Mouse (Mus musculus): ENCODE data around the gene Map1s. TPM values are rescaled to one million over a fixed set of nuclear protein-coding genes. Genes with fewer than 3 reads are reported as not detected.

The Map1s gene
- polyA plus RNA-seq, 1 experiment: 18.3 TPM

- Histone ChIP-seq H3K27me3 (ENCODE audit: control insufficient read depth, insufficient read depth, low read length) (no peaks in the 10 kb centered on the region), H3K4me3 (ENCODE audit: control insufficient read depth, low read depth, low read length) (no peak overlapping the region), H3K4me1 (ENCODE audit: control insufficient read depth, insufficient read depth, low read length) (peaks cover 17% of the 10 kb centered on the region), H3K27ac (ENCODE audit: control insufficient read depth, insufficient read depth, low read depth, low read length) (no peak overlapping the region), H3K36me3 (ENCODE audit: control insufficient read depth, insufficient read depth, low read length) (no peaks in the 10 kb centered on the region)
- TF ChIP-seq CTCF (IDR thresholded peaks at IDR 0.05; ENCODE audit: control insufficient read depth, insufficient read depth, insufficient replicate concordance, low read depth, low read length) (no peak), POLR2A (IDR thresholded peaks at IDR 0.05; ENCODE audit: control insufficient read depth, low read depth, low read length) (no peak)
Observed at GRCm38 (mm10) chr8:70871195-70871807, 34.4 kb upstream of the Map1s start.

GRCm38 (mm10) chr8:70872643-70873363, 32.9 kb upstream of the Map1s start:
- Histone ChIP-seq H3K27ac (ENCODE audit: control insufficient read depth, insufficient read depth, low read depth, low read length) (peak overlapping the region; percentile 89), H3K36me3 (ENCODE audit: control insufficient read depth, insufficient read depth, low read length) (no peaks in the 10 kb centered on the region), H3K4me1 (ENCODE audit: control insufficient read depth, insufficient read depth, low read length) (peaks cover 17% of the 10 kb centered on the region), H3K4me3 (ENCODE audit: control insufficient read depth, low read depth, low read length) (peak overlapping the region; percentile 90), H3K27me3 (ENCODE audit: control insufficient read depth, insufficient read depth, low read length) (no peaks in the 10 kb centered on the region)
- TF ChIP-seq POLR2A (IDR thresholded peaks at IDR 0.05; ENCODE audit: control insufficient read depth, low read depth, low read length): no peak
- TF ChIP-seq CTCF (IDR thresholded peaks at IDR 0.05; ENCODE audit: control insufficient read depth, insufficient read depth, insufficient replicate concordance, low read depth, low read length): no peak

- H3K27me3 ChIP-seq (ENCODE audit: control insufficient read depth, insufficient read depth, low read length): no peaks in the 10 kb centered on the region
- no peaks in the 10 kb centered on the region for H3K36me3 ChIP-seq (ENCODE audit: control insufficient read depth, insufficient read depth, low read length)
- peak; percentile 50; the same call in 1 of the 2 replicates for TF ChIP-seq POLR2A (IDR thresholded peaks at IDR 0.05; ENCODE audit: control insufficient read depth, low read depth, low read length)
- TF ChIP-seq CTCF (IDR thresholded peaks at IDR 0.05; ENCODE audit: control insufficient read depth, insufficient read depth, insufficient replicate concordance, low read depth, low read length): peak; percentile 81
- H3K4me3 ChIP-seq (ENCODE audit: control insufficient read depth, low read depth, low read length): peak within 1 kb of the TSS; percentile 90
- peaks cover 12% of the 10 kb centered on the region for H3K4me1 ChIP-seq (ENCODE audit: control insufficient read depth, insufficient read depth, low read length)
- peak within 1 kb of the TSS; percentile 89 for H3K27ac ChIP-seq (ENCODE audit: control insufficient read depth, insufficient read depth, low read depth, low read length)
Observed at GRCm38 (mm10) chr8:70873364-70873985, 32.3 kb upstream of the Map1s start, which contains the start of gene Ccdc124. Ccdc124 (minus strand) TSS chr8:70873935.

GRCm38 (mm10) chr8:70874441-70874840, 31.3 kb upstream of the Map1s start:
- Histone ChIP-seq H3K27ac (ENCODE audit: control insufficient read depth, insufficient read depth, low read depth, low read length) (no peak overlapping the region), H3K27me3 (ENCODE audit: control insufficient read depth, insufficient read depth, low read length) (no peaks in the 10 kb centered on the region), H3K4me3 (ENCODE audit: control insufficient read depth, low read depth, low read length) (peak overlapping the region; percentile 11; the same call in 1 of the 2 replicates), H3K36me3 (ENCODE audit: control insufficient read depth, insufficient read depth, low read length) (no peaks in the 10 kb centered on the region), H3K4me1 (ENCODE audit: control insufficient read depth, insufficient read depth, low read length) (peaks cover 7% of the 10 kb centered on the region)
- TF ChIP-seq POLR2A (IDR thresholded peaks at IDR 0.05; ENCODE audit: control insufficient read depth, low read depth, low read length): no peak

GRCm38 (mm10) chr8:70876382-70876781, 29.4 kb upstream of the Map1s start:
- no peak overlapping the region for H3K4me3 ChIP-seq (ENCODE audit: control insufficient read depth, low read depth, low read length)
- H3K27me3 ChIP-seq (ENCODE audit: control insufficient read depth, insufficient read depth, low read length): no peaks in the 10 kb centered on the region
- no peak for TF ChIP-seq POLR2A (IDR thresholded peaks at IDR 0.05; ENCODE audit: control insufficient read depth, low read depth, low read length)
- no peak for TF ChIP-seq CTCF (IDR thresholded peaks at IDR 0.05; ENCODE audit: control insufficient read depth, insufficient read depth, insufficient replicate concordance, low read depth, low read length)
- no peaks in the 10 kb centered on the region for H3K36me3 ChIP-seq (ENCODE audit: control insufficient read depth, insufficient read depth, low read length)
- peaks cover 7% of the 10 kb centered on the region for H3K4me1 ChIP-seq (ENCODE audit: control insufficient read depth, insufficient read depth, low read length)
- H3K27ac ChIP-seq (ENCODE audit: control insufficient read depth, insufficient read depth, low read depth, low read length): no peak overlapping the region

- no peak for TF ChIP-seq CTCF (IDR thresholded peaks at IDR 0.05; ENCODE audit: control insufficient read depth, insufficient read depth, insufficient replicate concordance, low read depth, low read length)
- TF ChIP-seq POLR2A (IDR thresholded peaks at IDR 0.05; ENCODE audit: control insufficient read depth, low read depth, low read length): no peak
- Histone ChIP-seq H3K27me3 (ENCODE audit: control insufficient read depth, insufficient read depth, low read length) (no peaks in the 10 kb centered on the region), H3K4me3 (ENCODE audit: control insufficient read depth, low read depth, low read length) (no peak overlapping the region), H3K36me3 (ENCODE audit: control insufficient read depth, insufficient read depth, low read length) (no peaks in the 10 kb centered on the region), H3K27ac (ENCODE audit: control insufficient read depth, insufficient read depth, low read depth, low read length) (no peak overlapping the region), H3K4me1 (ENCODE audit: control insufficient read depth, insufficient read depth, low read length) (peaks cover 3% of the 10 kb centered on the region; the same call in 1 of the 2 replicates)
Observed at GRCm38 (mm10) chr8:70878178-70878577, 27.6 kb upstream of the Map1s start.

- no peak for TF ChIP-seq CTCF (IDR thresholded peaks at IDR 0.05; ENCODE audit: control insufficient read depth, insufficient read depth, insufficient replicate concordance, low read depth, low read length)
- TF ChIP-seq POLR2A (IDR thresholded peaks at IDR 0.05; ENCODE audit: control insufficient read depth, low read depth, low read length): no peak
- H3K4me3 ChIP-seq (ENCODE audit: control insufficient read depth, low read depth, low read length): no peak overlapping the region
- H3K27ac ChIP-seq (ENCODE audit: control insufficient read depth, insufficient read depth, low read depth, low read length): no peak overlapping the region
Observed at GRCm38 (mm10) chr8:70879500-70879899, 26.2 kb upstream of the Map1s start.

More at GRCm38 (mm10) chr8:70879500-70879899, 26.2 kb upstream of the Map1s start:
- H3K27me3 ChIP-seq (ENCODE audit: control insufficient read depth, insufficient read depth, low read length): no peaks in the 10 kb centered on the region
- no peaks in the 10 kb centered on the region for H3K36me3 ChIP-seq (ENCODE audit: control insufficient read depth, insufficient read depth, low read length)
- peaks cover under 1% of the 10 kb centered on the region; the same call in 1 of the 2 replicates for H3K4me1 ChIP-seq (ENCODE audit: control insufficient read depth, insufficient read depth, low read length)
